Mouse (Mus musculus) layer of hippocampus, adult 8-10 months (tissue): Measurements from ENCODE around the gene Rhbdf1. TPM values are rescaled to one million over a fixed set of nuclear protein-coding genes. Genes with fewer than 3 reads are reported as not detected.
A peak's percentile ranks its signal among the peaks of the same experiment; 100 is the strongest.

Experiments
- DNase-seq, 2 experiments: peaks; one replicate each; pipeline ENCODE4 v3.0.0; 2022; ENCODE audit warnings: low spot score in 2 of 2
- total RNA-seq, 4 experiments: library from RNA; stranded (reverse); gene quantifications; 2 replicates each; pipeline ENCODE4 v1.2.4; 2022

Gene Rhbdf1
- total RNA-seq, result 10 to 100 TPM; 11.7 to 18.4 (median 15.0) TPM

DNA sequence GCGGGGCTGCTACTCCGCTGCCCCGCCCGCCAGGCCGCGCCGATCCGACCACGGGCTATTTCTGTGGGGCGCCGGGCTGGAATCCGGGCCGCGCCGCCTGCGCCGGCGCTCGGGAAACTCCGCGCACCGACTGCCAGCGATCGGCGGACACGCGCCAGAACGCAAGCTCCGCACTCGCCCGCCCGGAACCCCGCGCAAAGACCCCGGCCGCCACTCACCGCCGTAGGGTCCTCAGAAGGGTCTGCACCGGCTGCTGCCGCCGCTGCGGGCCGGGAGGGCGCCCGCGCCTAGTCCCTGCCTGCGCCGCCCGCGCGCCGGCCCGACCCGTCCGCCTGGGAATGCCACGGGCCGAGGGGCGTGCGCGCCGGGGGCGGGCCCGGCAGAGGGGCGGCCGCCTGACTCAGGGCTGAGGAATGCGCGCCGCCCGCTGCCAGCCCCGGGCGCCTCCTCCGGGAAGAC lies at the start of gene Rhbdf1:
Gene Rhbdf1, minus strand, starts transcription at position 350 of the 459 bp plus-strand sequence.
- DNase-seq, result no peak

DNA sequence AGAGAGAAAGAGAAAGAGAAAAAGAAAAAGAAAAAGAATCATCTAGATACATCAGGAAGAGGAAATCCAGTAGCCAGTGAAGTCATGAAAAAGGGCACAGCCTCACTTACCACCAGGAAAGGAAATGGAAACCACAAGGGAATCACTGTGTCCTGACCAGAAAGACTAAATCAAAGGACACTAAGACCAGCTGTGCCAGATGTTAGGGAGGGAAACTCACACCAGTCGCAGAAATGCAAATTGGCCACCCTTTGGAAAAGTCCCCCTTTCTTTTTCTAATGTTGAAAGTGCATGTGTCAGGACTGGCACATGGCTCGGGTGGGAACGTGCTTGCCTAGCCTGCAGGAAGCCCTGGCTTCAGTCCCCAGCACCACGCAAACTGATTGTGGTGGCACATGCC lies 49.1 kb upstream of the Rhbdf1 start:
- DNase-seq, result no peak

DNA sequence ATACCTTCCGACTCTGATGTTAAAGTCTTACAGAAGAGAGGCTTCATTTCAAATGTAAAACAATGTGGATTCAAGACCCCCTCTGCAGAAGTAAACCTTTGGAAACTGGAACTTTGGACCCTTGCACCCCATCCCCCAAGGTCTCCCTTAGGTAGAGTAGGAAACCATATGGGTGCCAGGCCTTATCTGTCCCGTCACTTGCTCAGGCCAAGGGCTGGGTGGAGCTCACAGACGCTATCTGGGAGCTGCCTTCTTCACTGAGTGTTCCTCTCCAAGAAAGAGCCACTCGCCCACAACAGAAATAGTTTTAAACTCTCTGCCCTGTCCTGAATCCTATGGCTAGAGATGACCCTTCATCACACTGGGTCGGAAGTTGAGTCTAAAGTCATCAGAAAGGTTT lies 46.9 kb upstream of the Rhbdf1 start:
- no peak for DNase-seq

DNA sequence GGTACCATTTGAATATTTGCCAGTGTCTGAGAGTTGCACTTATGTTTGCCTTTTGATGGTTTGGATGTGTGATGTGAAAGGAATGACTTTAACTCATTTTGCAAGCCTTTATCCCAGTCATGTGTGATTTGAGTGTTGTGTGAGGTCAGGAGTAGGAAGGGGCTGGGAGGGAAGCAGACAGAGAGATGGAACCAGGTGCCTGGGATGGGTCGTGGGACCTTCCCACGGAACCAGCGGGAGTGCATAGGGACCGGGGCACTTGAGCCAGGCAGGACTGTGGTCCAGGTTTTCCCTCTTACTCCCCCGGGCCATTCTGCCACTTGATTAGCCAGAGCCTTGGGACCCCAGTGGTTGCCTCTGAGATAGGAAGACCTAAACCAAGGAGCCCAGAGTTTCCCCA lies 45.9 kb upstream of the Rhbdf1 start:
- no peak for DNase-seq

DNA sequence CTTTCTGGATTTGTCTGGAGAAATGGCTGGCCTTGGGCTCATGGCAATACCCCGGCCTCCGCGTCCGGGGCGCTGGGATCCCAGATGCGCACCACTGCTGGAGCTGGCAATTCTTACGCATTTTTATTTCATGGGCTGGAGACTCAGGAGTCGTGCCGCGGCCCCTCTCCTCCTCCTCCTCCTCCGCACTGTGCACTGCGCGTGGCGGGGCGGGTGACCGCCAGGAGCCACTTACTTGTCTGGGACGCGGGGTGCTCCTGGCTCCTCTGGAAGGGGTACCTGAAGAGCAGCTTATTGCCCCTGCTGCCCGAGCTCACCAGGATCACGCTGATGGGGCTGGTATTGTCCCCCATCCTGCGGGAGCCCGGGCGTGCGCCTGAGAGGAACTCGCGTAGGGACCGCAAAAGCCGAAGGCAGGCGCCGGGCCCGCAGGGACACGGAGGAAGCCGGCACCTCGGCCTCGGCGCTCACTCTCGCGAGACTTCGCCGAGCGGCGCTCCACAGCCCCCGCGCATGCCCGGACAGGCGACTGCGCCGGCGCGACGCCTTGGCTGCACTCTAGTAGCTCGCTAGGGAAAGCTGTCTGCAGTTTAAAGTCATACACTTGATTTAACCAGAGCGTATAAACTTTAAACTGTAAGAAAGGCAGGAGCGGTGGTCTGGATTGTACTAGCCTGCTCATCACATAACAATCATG lies 45.2 kb upstream of the Rhbdf1 start, which contains the start of gene Nprl3:
Gene Nprl3, minus strand, starts transcription at position 520 of the 697 bp plus-strand sequence.
- DNase-seq, result peak; percentile 91 to 95

DNA sequence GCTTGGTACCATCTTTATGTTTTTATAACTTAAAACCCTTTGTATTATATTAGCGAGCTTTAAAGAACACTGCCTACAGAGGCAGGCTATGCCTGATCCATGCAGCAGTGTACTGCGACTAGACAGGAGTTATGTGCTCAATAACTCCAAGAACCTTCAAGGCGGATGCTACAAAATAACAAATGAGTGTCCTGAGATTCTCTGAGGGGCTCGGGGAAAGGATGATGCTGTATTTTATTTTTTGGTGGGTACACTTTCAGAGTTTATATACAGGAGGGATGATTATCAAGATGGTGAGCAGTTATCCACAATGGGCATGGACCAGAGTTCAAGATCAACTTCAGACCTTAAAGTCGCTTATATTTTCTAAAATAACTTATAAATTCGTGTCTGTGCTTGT lies 44.7 kb upstream of the Rhbdf1 start:
- no peak for DNase-seq

DNA sequence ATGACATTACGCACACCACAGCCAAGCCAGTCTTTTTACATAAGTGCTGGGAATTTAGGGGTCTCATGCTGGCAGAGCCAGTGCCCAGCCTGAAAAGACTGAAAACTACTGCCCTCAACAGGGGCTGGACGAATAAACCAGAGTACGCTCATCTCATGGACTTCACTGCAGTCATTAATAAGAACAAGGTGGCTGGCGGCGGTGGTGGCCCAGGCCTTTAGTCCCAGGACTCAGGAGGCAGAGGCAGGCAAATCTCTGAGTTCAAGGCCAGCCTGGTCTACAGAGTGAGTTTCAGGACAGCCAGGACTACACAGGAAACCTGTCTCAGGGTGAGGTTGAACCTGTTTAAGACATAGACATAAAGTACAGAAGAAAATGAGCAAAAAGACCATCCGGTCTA lies 44.1 kb upstream of the Rhbdf1 start:
- no peak for DNase-seq

DNA sequence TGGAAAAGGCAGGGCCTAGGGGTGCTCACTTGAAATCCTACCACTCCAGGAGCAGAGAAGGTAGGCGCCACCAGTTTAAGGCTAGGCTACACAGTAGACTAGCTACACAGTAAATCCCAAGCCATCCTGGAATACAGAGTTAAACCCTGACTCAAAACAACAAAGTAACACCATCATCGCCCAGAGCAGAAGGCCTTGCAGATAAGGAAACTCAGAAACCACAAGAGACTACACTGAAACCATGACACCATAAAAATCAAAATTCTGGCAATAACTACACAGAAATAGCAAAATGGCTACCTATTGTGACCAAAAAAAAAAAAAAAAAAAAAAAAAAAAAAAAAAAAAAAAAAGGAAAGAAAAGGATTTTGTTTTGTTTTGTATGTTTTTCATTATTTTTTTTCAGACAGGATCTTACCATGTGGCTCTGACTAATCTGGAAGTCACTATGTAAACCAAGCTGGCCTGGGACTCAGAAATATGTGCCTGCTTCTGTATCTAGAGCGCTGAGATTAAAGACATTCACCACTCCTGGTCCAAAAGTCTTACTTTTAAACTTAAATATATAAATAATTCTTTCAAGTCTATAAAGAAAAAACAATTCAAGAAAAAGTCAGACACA lies 43.1 kb upstream of the Rhbdf1 start:
- no peak for DNase-seq

DNA sequence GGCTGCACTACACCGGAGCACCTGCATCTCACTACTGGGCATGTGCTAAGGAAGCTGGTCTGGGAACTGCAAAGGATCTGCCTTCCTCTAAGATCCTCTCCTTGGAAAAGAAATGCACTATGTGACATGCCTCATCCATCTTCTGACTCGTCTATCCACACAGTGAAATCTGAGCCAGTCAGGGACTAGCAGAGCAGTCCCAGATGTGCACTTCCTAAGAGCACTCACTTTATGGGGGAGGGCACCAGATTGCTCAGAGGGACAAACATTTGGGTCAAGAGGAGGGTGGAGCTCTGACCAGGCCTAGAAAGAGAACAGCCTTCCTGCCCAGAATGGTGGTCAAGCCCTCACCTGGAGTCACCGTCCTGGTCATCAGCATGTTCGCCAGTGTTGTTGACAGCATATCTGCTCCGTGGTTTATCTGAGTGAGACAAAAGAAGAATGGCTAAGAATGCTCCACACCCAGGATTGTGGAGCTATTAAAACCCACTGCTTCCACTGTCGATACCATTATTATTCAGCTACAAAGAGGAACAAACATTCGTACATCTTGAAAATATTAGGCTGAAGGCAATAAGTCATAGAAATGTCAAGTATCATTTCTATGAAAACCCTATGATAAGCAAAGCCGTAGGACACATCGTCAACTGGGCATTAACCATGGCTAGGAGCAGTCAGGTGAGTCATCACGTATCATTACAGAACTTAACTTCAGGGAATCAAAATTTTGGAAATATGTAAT lies 40.7 kb upstream of the Rhbdf1 start:
- DNase-seq, result no peak

DNA sequence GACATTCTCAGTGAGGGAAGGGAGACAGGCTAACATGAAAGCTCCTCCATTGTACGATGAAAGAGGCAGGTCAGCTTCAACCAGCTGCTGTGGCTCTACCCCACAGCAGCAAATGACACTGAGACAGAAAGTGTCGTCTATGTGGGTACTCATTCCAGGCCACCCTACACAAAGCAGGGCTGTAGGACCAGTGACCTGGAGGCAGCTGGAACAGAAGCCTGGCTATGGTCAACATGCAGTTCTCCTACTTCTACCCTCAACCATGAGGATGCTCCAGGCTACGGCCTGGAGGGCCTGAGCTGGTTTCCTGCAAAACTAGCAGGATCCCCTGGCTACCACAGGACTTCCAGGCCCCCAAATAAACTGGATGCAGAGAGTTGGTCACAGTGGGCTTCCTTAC lies 34.5 kb upstream of the Rhbdf1 start:
- no peak for DNase-seq

DNA sequence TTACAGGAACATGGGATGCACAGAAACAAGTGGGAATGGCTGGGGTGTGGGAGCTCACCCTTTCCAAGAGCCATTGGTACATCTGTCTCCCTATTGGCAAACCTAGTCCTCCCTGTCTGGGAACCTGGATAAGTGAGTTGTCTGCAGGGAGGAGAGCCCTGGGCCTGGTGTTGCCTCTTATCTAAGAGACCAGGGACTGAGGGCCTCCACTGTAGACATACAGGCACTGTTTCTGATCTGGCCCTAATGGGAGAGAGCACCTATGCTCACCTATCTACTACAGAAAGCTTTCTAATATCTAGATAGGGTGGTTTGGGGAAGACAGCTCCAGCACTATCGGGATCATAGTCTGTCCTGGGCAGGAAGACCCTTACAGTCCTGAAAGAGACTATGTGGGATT lies 34.0 kb upstream of the Rhbdf1 start:
- no peak for DNase-seq

DNA sequence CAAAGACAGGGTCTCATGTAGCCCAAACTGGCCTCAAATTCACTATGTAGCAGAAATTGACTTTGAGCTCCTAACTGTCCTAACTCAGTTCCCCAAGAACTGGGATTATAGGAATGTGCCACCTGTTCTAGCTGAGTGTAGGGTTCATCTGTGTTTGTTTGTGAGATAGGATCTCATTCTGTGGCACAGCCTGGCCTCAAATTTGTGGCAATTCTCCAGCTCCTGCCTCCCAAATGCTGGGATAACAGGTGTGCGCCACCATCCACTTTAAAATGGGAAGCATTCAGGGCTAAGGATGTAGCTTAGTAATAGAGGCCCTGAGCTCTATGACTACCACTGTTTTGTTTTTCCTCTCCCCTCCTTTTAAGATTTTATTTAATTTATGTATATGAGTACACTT lies 31.0 kb upstream of the Rhbdf1 start:
- DNase-seq, result no peak

DNA sequence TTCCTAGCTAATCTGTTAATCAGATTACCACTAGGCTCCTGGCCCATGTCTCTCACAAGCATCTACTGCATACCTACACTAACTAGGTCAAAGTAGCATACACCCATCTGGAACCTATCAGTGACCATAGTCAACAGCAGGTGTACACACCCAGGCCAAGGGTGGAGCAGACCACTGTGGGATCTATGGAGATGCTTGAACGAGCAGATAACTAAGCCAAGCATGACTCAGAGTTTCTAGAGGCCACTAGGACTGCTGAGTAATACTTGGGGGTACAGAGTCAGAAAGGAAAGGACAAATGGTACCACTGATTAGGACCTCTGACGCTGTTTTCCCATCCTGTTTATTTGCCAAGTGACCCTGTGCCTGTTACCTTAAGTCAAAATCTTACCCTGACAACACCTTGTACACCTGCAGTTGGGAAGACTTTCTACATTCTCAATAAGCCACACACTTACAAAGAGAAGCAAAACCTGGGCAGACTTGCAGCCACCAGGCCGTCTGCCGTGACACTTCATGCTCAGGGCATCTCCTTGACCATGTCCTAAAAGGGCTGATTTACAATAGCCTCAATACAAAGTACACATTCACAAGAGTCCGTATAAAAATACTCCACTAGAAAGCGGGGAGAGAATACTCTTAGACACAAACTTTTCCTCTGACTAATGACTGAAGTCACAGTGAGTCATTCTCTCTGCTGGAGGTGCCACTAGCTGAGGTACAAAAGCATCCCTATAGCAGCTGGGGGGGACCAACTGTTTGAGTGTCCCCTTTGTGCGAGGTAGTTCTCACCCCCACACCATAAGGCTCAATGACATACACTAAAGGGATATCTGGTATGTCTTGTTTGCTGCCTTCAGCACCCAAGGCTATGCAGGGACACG lies 29.0 kb upstream of the Rhbdf1 start:
- DNase-seq, result no peak

DNA sequence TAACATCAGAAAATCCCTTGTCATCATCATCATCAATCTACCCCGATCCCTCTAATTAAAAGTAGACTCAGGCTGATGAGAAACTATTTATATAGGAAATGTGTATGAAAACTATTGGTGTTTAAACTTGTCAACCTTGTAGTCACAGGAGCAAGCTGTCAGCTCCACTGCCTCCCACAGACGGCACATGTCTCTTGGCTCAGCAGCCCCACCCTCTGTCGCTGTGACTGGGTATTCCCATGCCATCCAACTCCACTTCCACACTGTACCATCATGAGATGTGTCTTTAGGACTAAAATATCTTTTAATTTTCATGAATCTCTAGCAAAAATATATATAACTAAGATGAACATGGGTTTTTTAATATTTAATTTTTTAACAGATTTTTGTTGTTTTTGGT lies 26.2 kb upstream of the Rhbdf1 start:
- no peak for DNase-seq

DNA sequence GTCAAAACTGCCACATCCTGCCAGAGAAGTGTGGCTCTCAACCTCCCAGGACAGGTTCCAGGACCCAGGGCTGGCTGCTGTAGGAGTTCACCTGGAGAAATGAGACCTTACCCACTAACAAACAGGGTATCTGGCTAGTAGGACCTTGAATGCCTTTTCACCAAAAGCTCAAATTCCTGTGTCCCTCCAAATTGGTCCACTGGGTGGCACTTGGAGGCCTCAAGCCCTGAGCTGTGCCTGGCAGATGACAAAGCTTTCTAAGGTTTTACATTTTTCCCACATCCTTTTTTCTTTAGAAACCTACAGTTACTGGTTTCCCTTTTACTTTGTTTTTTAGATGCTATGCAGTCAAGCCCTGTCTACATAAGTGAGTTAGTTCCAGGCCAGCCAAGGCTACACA lies 25.0 kb upstream of the Rhbdf1 start:
- DNase-seq, result no peak

DNA sequence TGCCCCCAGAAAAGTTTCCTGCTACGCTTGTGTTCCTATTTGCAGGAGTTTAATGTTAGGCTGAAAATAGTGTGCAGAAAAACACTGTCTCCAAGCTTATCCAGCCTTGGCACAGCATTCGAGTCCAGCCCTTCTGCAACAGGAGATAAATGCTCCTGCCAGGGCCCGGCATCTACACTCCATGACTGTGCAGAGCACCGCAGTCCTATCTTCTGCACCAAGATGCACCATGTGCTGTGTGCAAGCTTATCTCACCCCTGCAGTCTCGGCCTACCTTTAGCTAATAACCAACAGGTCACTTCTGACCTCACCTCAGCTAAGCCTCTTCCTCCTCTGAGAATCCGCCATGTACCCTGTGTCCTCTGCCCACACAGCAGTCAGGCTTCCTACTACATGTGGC lies 23.5 kb upstream of the Rhbdf1 start:
- no peak for DNase-seq

DNA sequence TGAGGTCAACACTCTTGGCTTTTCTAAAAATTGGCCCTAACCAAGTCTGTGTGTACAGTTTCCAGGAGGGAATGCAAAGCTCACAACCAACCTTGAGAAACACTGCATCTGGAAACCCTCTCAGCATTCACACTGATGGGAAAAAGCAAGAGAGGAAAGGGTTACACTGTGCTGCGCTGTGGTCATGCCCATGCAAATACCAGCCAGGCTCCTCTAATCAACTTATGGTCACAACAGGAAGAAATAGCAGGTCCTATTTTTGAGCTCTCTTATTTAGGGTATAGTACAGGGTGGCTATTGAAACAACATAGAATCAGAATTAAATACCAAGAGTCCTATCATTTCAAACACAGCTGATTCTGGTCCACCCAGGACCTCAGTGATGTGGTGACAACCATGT lies 22.5 kb upstream of the Rhbdf1 start:
- DNase-seq, result no peak

DNA sequence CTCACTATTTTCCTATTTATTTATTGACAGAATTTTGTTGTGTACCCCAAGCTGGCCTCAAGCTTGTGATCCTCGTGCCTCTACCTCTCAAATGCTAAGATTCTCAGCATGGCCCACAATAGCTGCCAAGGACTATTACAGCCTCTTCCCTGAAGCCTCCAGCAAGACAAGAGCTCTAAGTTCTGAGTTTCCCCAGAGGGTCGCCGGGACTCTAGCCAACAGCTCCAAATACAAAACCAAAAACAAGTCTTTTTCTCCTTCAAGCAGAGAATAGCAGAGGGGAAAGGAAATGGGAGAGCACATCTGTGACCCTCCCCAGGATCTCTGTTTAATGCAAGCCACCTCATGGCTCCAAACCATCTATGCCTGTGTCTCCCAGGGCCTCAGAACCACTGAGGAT lies 22.0 kb upstream of the Rhbdf1 start:
- DNase-seq, result no peak

DNA sequence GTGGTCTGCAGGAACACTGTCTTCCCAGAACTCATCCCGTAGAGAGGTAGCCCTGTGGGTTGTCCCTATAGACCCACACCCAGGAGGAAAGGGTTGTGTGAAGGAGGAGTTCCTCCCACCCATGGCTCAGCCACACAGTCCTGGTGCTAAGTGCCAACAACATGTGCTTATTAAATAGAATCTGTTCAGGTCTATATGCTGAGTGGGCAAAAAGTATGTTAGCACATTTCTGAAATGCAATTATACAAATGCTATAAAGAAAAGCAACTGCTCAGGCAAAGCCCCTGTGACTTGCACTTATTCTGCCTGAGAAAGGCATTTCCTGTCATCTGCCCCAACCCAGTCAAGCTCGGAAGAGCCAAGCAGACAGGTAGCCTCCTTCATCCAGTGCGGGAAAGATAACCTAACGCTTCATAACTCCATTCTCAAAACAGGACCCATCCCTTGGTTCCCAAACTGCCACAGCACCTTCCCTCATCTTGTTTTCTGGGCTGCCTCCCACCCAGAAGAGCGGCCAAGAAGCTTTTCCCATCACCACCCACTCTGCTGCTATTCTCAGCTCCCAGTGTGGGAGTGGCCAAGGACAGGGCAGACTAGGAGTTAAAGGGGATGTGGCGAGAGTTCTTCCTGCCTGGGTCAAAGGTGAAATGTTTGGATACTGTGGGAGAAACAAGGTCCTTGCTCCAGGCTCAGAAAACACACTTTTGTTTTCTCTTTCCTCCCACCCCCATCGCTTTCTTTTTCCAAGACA lies 21.3 kb upstream of the Rhbdf1 start:
- no peak for DNase-seq

DNA sequence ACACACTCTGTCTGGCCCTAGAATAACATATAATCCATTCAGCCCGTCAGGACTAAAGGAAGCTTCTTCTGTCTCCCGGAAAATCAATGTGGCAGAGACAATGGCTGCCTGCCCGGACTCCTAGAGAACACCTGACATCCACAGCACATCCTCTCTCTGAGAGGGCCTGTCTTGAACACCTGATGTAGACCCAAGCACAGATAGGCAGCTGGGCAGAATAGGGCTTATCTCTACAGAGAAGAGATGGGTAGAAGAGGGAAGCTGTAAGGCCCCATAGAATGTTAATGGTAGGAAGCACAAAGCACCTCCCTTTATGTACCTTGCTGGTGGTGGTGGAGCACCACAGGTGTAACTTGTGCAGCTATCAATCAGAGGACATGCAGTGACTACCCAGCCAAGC lies 20.1 kb upstream of the Rhbdf1 start:
- no peak for DNase-seq

DNA sequence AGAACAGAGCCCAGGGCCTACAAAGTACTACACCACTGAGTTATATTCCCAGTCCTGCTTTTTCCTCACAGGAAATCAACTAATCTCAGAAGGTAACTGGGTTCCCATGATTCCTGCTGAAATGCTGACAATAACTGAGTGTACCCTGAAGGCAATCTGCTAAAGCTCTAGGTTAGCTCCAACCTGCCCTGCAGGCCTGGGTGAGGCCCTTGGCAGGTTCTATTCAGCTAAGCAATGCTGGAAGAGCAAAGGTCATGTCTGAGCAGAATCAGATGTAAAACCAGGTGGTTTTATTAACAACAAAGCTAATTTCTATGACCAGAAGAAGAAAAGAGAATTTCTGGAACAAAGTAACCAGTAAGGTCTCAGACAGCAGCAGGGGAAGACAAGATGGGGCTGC lies 19.3 kb upstream of the Rhbdf1 start:
- DNase-seq, result no peak
